Mouse (Mus musculus) embryo, embryonic 11 days (tissue): ENCODE measurements around the gene Defb3.
A peak's percentile ranks its signal among the peaks of the same experiment; 100 is the strongest.
"Not testable (repeated sequence)": the region's sequence is repeated elsewhere in the genome, so short reads cannot be mapped to it uniquely, and the experiment has no call there.

Source experiments
- DNase-seq: peaks from one replicate; pipeline ENCODE4 v3.0.0-alpha.2; 2015

The Defb3 gene

GRCm38 (mm10) chr8:19293060-19293459 is at the start of gene Defb3:
TSS of gene Defb3 (plus strand) at chr8:19293360.
- DNase-seq, result not testable (repeated sequence)

GRCm38 (mm10) chr8:19247280-19247679 is 45.9 kb upstream of the Defb3 start, which contains the start of gene Defb5:
TSS of gene Defb5 (plus strand) at chr8:19247580.
- DNase-seq, result no peak

GRCm38 (mm10) chr8:19258136-19258535 is 35.0 kb upstream of the Defb3 start:
- DNase-seq, result no peak

- DNase-seq, result no peak
These were observed 33.5 kb upstream of the Defb3 start for GRCm38 (mm10) chr8:19259667-19260066.

GRCm38 (mm10) chr8:19298361-19298760 is 5.2 kb downstream of the Defb3 start:
- DNase-seq, result not testable (repeated sequence)

- DNase-seq, result peak; percentile 23
These were observed 38.7 kb downstream of the Defb3 start for GRCm38 (mm10) chr8:19331836-19332235.
